Mouse (Mus musculus) C2C12 (cell line): ENCODE measurements at regions not wholly inside any gene's neighbourhood (a gene's known extent, or its start where the extent isn't known, plus 50 kb on each side); places are given as distances from the start of the nearest gene placed in this dataset.

Experiments
- H3K27me3 ChIP-seq: one replicate; pipeline ENCODE4 v1.6.1; 2011; ENCODE audit not compliant: control insufficient read depth, insufficient read depth, insufficient read length
- H3K36me3 ChIP-seq: one replicate; pipeline ENCODE4 v1.6.1; 2011; ENCODE audit not compliant: control insufficient read depth, insufficient read depth
- H3K4me3 ChIP-seq: one replicate; pipeline ENCODE4 v1.5.1; 2011; ENCODE audit warnings: mild to moderate bottlenecking, control low read depth; ENCODE audit not compliant: poor library complexity, insufficient read depth, severe bottlenecking
- H3K79me2 ChIP-seq: one replicate; pipeline ENCODE4 v1.6.1; 2011; ENCODE audit not compliant: control insufficient read depth, insufficient read depth
- H3K79me3 ChIP-seq: one replicate; pipeline ENCODE4 v1.6.1; 2011; ENCODE audit warnings: low read depth, control low read depth
- H3ac ChIP-seq: one replicate; pipeline ENCODE3; 2011; ENCODE audit warnings: low read depth; ENCODE audit not compliant: control insufficient read depth, insufficient read length
- CEBPB ChIP-seq: IDR thresholded peaks from one replicate; pipeline ENCODE4 v1.6.1; 2011; ENCODE audit warnings: low read depth, mild to moderate bottlenecking, control low read depth, moderate library complexity
- CTCF ChIP-seq: IDR thresholded peaks from one replicate; pipeline ENCODE4 v1.5.1; 2011; ENCODE audit not compliant: control insufficient read depth, insufficient read depth, insufficient read length
- FOSL1 ChIP-seq: IDR thresholded peaks from one replicate; pipeline ENCODE4 v1.8.0; 2011; ENCODE audit warnings: mild to moderate bottlenecking, low read length; ENCODE audit not compliant: poor library complexity, insufficient read depth, severe bottlenecking
- MAX ChIP-seq: IDR thresholded peaks from one replicate; pipeline ENCODE4 v1.6.1; 2011; ENCODE audit warnings: mild to moderate bottlenecking, control low read depth
- MYOD1 ChIP-seq: IDR thresholded peaks from one replicate; pipeline ENCODE4 v1.6.1; 2011; ENCODE audit warnings: low read depth; ENCODE audit not compliant: control insufficient read depth, insufficient read length
- MYOG ChIP-seq: IDR thresholded peaks from one replicate; pipeline ENCODE4 v1.6.1; 2011; ENCODE audit not compliant: control insufficient read depth, insufficient read length; ENCODE audit errors: extremely low read depth
- USF1 ChIP-seq: IDR thresholded peaks from one replicate; pipeline ENCODE4 v1.6.1; 2011; ENCODE audit warnings: low read depth, mild to moderate bottlenecking, control low read depth, moderate library complexity

DNA sequence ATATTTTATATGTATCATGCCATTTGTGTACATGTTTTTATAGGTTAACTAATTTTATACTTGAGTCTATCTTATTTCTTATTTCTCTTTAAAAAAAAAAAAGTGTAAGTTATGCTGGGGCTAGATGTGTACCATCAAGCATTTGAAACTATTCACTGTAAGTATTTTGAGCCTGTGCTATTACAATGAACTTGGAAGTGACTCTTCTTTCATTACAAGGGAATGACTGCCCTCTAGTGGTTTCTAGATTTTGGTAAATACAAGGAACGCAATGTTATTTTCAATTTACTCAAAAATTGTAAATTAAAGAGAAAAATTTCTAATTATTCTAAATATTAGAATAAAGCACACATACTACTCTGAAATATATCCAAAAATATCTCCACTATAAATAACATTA, 197.1 kb upstream of the Manea start:
- Histone ChIP-seq H3K79me2 (no peaks in the 10 kb centered on the region), H3ac (no peak overlapping the region), H3K36me3 (no peaks in the 10 kb centered on the region), H3K4me3 (no peak overlapping the region), H3K27me3 (no peaks in the 10 kb centered on the region), H3K79me3 (no peaks in the 10 kb centered on the region)
- TF ChIP-seq MYOD1 (no peak), CEBPB (no peak), MAX (no peak), FOSL1 (no peak), MYOG (no peak), CTCF (no peak), USF1 (no peak)

DNA sequence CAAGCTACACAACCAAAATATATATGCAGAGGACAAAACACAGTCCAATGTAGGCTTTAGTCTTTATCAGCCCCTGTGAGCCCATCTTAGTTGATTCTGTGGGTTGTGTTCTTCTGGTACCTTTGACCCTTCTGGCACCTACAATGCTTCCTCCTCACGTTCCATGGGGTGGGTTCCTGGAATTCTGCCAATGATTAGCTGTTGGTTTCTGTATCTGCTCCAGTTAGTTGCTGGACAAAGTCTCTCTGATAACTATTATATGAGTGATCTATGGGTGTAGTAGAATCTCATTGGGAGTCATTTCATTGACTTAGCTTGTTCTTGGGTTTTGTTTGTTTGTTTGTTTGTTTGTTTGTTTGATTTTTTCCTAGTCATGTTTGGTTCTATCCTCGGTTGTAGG, 195.8 kb upstream of the Manea start:
- Histone ChIP-seq H3K4me3 (no peak overlapping the region), H3K27me3 (no peaks in the 10 kb centered on the region), H3K36me3 (no peaks in the 10 kb centered on the region), H3K79me3 (no peaks in the 10 kb centered on the region), H3ac (no peak overlapping the region), H3K79me2 (no peaks in the 10 kb centered on the region)
- TF ChIP-seq FOSL1 (no peak), CEBPB (no peak), MAX (no peak), USF1 (no peak), MYOD1 (no peak), CTCF (no peak)

DNA sequence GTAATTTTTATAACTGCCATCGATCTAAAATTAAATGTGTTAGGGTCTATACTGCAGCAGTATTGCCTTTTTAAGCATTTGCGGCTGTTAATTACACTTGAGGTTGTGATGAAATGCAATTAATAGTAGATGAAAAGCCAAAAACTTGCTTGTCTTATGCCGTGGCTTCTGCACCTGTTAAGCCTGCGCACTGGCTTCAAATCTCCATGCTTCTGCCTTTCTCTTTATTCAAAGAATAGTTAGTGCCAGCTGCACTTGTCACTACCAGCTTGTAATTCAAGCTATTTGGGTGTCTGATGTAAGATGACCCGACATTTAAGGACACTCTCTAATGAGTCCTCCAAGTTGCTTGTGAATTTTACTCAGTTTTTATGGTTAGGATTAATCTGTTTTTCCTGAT, 161.3 kb upstream of the Manea start:
- Histone ChIP-seq H3K36me3 (no peaks in the 10 kb centered on the region), H3ac (no peak overlapping the region), H3K4me3 (no peak overlapping the region), H3K27me3 (no peaks in the 10 kb centered on the region), H3K79me3 (no peaks in the 10 kb centered on the region), H3K79me2 (no peaks in the 10 kb centered on the region)
- no peak for TF ChIP-seq MAX
- no peak for TF ChIP-seq CEBPB
- TF ChIP-seq USF1 = no peak
- no peak for TF ChIP-seq CTCF
- no peak for TF ChIP-seq MYOG
- no peak for TF ChIP-seq FOSL1
- no peak for TF ChIP-seq MYOD1

DNA sequence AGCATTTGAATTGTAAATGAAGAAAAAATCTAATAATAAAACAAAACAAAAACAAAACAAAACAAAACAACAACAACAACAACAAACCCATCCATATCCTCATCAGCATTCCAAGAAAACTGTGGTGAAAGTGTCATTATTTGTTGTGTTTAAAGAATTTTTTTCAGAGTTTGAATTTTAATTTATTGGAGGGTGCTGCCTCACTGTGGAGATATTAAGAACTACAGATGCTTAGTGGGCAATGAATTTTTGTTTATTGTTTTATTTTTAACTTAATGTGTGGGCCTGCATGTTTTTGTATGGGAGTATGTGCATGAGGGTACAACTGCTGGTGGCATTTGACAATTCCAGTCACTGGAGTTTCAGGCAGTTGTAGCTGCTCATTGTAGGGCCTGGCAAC, 147.6 kb upstream of the Manea start:
- no peaks in the 10 kb centered on the region for H3K79me3 ChIP-seq
- no peaks in the 10 kb centered on the region for H3K79me2 ChIP-seq
- no peaks in the 10 kb centered on the region for H3K27me3 ChIP-seq
- H3K4me3 ChIP-seq = no peak overlapping the region
- no peak overlapping the region for H3ac ChIP-seq
- no peak for TF ChIP-seq MYOD1
- H3K36me3 ChIP-seq = no peaks in the 10 kb centered on the region

DNA sequence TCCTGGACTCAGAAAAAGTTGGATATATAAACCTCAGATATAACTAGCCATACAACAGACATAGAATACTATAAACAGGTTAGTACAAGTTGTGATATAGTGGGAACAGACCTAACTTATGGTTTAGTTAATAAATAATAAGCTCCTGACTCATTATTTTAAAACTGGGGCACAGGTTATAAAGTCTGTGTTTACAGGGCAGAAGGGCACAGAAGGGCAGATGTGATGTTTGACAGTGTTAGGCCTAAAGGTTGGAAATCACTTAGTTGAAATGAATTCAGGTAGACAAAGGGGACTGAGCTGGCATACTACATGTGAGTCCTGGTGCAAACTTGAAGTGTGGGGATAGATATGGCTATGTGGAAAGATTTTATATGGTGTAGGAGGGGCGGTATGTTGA, 128.2 kb upstream of the Manea start:
- no peak overlapping the region for H3ac ChIP-seq
- H3K27me3 ChIP-seq = no peaks in the 10 kb centered on the region
- H3K79me3 ChIP-seq = no peaks in the 10 kb centered on the region
- H3K36me3 ChIP-seq = no peaks in the 10 kb centered on the region
- H3K4me3 ChIP-seq = no peak overlapping the region
- TF ChIP-seq FOSL1 = no peak
- no peak for TF ChIP-seq MYOG
- no peak for TF ChIP-seq USF1
- no peak for TF ChIP-seq MAX
- TF ChIP-seq CTCF = no peak
- TF ChIP-seq MYOD1 = no peak
- TF ChIP-seq CEBPB = no peak
- H3K79me2 ChIP-seq = no peaks in the 10 kb centered on the region

DNA sequence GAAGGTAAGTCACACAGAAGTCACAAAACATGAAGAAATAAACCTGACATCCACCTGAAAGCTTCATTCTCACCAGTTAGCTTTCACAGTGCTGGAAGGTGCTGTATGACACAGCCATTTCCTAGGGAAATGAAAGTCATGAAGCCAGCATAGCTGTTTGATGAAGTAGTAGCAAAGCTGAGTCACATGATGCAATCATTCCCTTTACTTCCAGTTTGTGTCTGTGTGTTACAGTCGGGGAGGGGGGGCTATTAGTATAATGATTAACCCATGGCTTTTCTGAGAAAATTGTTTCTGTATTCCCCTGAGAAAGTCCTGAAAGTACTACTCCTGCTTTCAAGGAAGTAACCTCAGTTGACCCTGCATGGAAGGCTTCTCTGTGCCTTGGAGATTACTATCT, 94.8 kb upstream of the Manea start:
- Histone ChIP-seq H3K36me3 (no peaks in the 10 kb centered on the region), H3K79me2 (no peaks in the 10 kb centered on the region), H3ac (no peak overlapping the region), H3K79me3 (no peaks in the 10 kb centered on the region), H3K4me3 (no peak overlapping the region), H3K27me3 (no peaks in the 10 kb centered on the region)
- peak; percentile 15 for TF ChIP-seq USF1
- no peak for TF ChIP-seq MYOG
- TF ChIP-seq MYOD1 = no peak
- no peak for TF ChIP-seq MAX
- no peak for TF ChIP-seq FOSL1
- no peak for TF ChIP-seq CEBPB
